Comparison of ENCODE assay signal across 8 mouse cellular contexts in genomic region chr19:43920453-43921300, GRCm38 (mm10). TPM values are rescaled to one million over a fixed set of nuclear protein-coding genes. Genes with fewer than 3 reads are reported as not detected.
DNase-seq lines count a peak whose midpoint lies in the region; ATAC-seq and TF ChIP-seq lines count a peak whose summit lies in the region.

No protein-coding gene starts in this region.

- peaks cover 16% of the 10 kb centered on the region for H3K4me1 ChIP-seq in testis, adult 2 months (ENCODE audit: control insufficient read depth, insufficient read depth, low read length)
- peaks cover 6% of the 10 kb centered on the region; the same call in 1 of the 2 replicates for H3K4me1 ChIP-seq in hindbrain, embryonic 16.5 days (ENCODE audit: control insufficient read depth, insufficient read depth, low read depth, low read length)
- H3K4me1 ChIP-seq in liver, embryonic 13.5 days (replicated peaks): peaks cover 49% of the 10 kb centered on the region

- H3K4me2 ChIP-seq in hindbrain, embryonic 16.5 days (ENCODE audit: low read length): peak overlapping the region; percentile 18
- H3K4me2 ChIP-seq in liver, embryonic 13.5 days: peak overlapping the region; percentile 49

- TF ChIP-seq CTCF in testis, adult 2 months (IDR thresholded peaks at IDR 0.05; ENCODE audit: control insufficient read depth, insufficient read depth, insufficient replicate concordance, low read depth, low read length): no peak

- no peaks in the 10 kb centered on the region for H3K36me3 ChIP-seq in testis, adult 2 months (ENCODE audit: control insufficient read depth, insufficient read depth, low read length)
- no peaks in the 10 kb centered on the region for H3K36me3 ChIP-seq in hindbrain, embryonic 16.5 days (ENCODE audit: control insufficient read depth, insufficient read depth, low read length)
- no peaks in the 10 kb centered on the region for H3K36me3 ChIP-seq in liver, embryonic 13.5 days

- ATAC-seq in hindbrain, embryonic 16.5 days: no peak
- ATAC-seq in liver, embryonic 13.5 days (ENCODE audit: low read depth): no peak
- ATAC-seq in cerebellum, adult (ENCODE audit: insufficient number of reproducible peaks, low FRiP score, low TSS enrichment): no peak

- H3K4me3 ChIP-seq in testis, adult 2 months (ENCODE audit: control insufficient read depth, low read depth, low read length): peak overlapping the region; percentile 69
- no peak overlapping the region for H3K4me3 ChIP-seq in hindbrain, embryonic 16.5 days (ENCODE audit: low read length)
- 0 out of 2 replicates have a peak overlapping the region, but pooled peaks have one; percentile 14 for H3K4me3 ChIP-seq in liver, embryonic 13.5 days (replicated peaks)

- no peak for DNase-seq in testis, postnatal 10 days (ENCODE audit: low spot score)
- DNase-seq in liver, embryonic 13.5 days: no peak
- DNase-seq in spleen, postnatal 10 days (ENCODE audit: low spot score in 2 of 2): no peak
- no peak for DNase-seq in spleen, postnatal 14 days (ENCODE audit: low spot score in 2 of 2)
- DNase-seq in lung, postnatal 10 days: no peak

- no peaks in the 10 kb centered on the region for H3K9me3 ChIP-seq in hindbrain, embryonic 16.5 days (ENCODE audit: control insufficient read depth, low read length)
- H3K9me3 ChIP-seq in liver, embryonic 13.5 days (replicated peaks): no peaks in the 10 kb centered on the region

- H3K27ac ChIP-seq in testis, adult 2 months (ENCODE audit: control insufficient read depth, insufficient read depth, low read depth, low read length): peak overlapping the region; percentile 66
- no peak overlapping the region for H3K27ac ChIP-seq in hindbrain, embryonic 16.5 days (ENCODE audit: low read depth, low read length)
- H3K27ac ChIP-seq in liver, embryonic 13.5 days: no peak overlapping the region

- WGBS in hindbrain, embryonic 16.5 days: 26% methylated on average over 32 of the region's 32 CpGs
- 15% methylated on average over 32 of the region's 32 CpGs for WGBS in liver, embryonic 13.5 days (ENCODE audit: insufficient replicate concordance)

- no peaks in the 10 kb centered on the region for H3K27me3 ChIP-seq in testis, adult 2 months (ENCODE audit: control insufficient read depth, insufficient read depth, low read length)
- no peaks in the 10 kb centered on the region for H3K27me3 ChIP-seq in hindbrain, embryonic 16.5 days (replicated peaks; ENCODE audit: control insufficient read depth, insufficient read depth, low read length)
- H3K27me3 ChIP-seq in liver, embryonic 13.5 days: peaks cover 4% of the 10 kb centered on the region; the same call in 1 of the 2 replicates

- peak; percentile 36; the same call in 1 of the 2 replicates for TF ChIP-seq POLR2A in testis, adult 2 months (IDR thresholded peaks at IDR 0.05; ENCODE audit: control insufficient read depth, low read depth, low read length)

- H3K9ac ChIP-seq in hindbrain, embryonic 16.5 days (ENCODE audit: low read depth, low read length): no peak overlapping the region
- H3K9ac ChIP-seq in liver, embryonic 13.5 days: no peak overlapping the region

RNA-seq across cellular contexts. Expression of gene Dnmbp, which starts 19.3 kb away (rescaled TPM):
- polyA plus RNA-seq in testis, adult 2 months (2012; rRNA removed): 10.0 and 10.7 TPM in 2 replicates
- polyA plus RNA-seq in hindbrain, embryonic 16.5 days (2015; fragmentation: Nextera tagmentation; extraction: Ambion mirVana): 8.1 and 8.9 TPM in 2 replicates
- 2.2 and 2.7 TPM in 2 replicates for polyA plus RNA-seq in liver, embryonic 13.5 days (2015; fragmentation: Nextera tagmentation; extraction: Ambion mirVana)
